Mouse (Mus musculus): Measurements from ENCODE around the gene Vstm5.
"Not testable (repeated sequence)": the region's sequence is repeated elsewhere in the genome, so short reads cannot be mapped to it uniquely, and the experiment has no call there.

Vstm5 gene

GRCm38 (mm10) chr9:15239042-15239925 lies at the start of gene Vstm5:
Gene Vstm5 (plus strand): TSS chr9:15239045.
- DNase-seq (ENCODE audit: low spot score in 2 of 2) = no peak

DNA sequence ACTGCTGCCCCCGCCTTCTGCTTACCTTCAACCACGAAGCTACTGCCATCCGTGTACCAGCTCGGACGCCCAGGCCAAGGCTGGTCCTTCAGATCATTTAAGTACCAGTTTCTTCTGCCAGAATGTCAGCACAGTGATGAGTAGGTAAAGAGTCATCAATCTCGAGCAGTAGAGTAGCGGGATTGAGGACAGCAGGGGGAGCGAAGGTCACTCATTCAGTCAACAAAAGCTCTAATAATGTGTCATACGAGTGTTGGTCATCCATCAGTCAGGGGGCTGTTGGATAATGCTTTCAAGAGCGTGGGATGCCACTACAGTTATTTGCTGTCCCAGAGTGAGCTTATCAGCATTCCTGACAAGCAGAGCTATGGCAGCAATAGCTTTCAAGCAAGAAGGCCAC lies 44.0 kb upstream of the Vstm5 start:
- not testable (repeated sequence) for DNase-seq (ENCODE audit: low spot score in 2 of 2)

- no peak for DNase-seq (ENCODE audit: low spot score in 2 of 2)
These were observed 32.2 kb upstream of the Vstm5 start for GRCm38 (mm10) chr9:15206631-15207030.

- no peak for DNase-seq (ENCODE audit: low spot score in 2 of 2)
These were observed 29.5 kb upstream of the Vstm5 start for GRCm38 (mm10) chr9:15209320-15209719.

GRCm38 (mm10) chr9:15211876-15212275 lies 27.0 kb upstream of the Vstm5 start:
- DNase-seq (ENCODE audit: low spot score in 2 of 2) = peak in 1 of 2 experiments; percentile 6

DNA sequence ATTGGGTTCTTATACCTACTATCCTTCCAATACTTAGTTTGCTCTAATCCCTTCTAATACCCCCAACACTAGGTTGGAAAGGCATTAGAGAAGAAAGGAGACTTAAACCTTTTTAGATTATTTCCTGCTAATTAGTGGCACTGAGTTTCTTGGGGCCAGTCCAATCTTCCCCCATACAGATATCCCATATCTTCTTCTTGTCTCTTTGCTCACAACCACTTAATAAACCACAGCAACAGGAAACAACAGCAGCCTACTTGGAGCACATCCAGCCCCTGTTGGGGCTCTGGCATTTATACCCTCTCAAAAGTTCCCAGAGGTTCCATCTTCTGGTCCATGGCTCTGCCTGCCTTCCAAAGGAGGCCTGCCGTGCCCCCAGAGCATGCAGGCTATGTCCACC lies 25.1 kb upstream of the Vstm5 start:
- no peak for DNase-seq (ENCODE audit: low spot score in 2 of 2)

GRCm38 (mm10) chr9:15224912-15225311 lies 13.9 kb upstream of the Vstm5 start:
- DNase-seq (ENCODE audit: low spot score in 2 of 2) = no peak

- no peak for DNase-seq (ENCODE audit: low spot score in 2 of 2)
These were observed 6.4 kb upstream of the Vstm5 start for GRCm38 (mm10) chr9:15232445-15232844.

GRCm38 (mm10) chr9:15233604-15234003 lies 5.2 kb upstream of the Vstm5 start:
- no peak for DNase-seq (ENCODE audit: low spot score in 2 of 2)

DNA sequence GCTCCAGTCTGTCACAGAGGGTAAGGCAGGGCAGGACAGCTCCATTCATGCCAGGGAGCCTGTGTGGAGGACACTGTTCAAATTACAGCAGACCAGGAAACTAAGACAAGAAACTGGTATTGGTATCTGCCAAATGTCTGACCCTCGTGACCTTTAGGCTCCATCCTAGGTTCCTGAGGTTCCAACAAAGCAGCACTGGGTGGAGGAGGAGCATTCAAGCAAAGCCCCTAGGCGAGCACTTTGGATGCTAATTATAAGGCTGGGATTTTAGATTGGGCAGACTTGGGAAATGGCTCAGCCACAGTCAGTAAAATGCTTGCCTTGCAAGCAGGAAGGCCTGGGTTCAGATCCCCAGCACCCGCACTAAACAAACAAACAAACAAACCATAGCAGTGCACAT lies 2.9 kb upstream of the Vstm5 start:
- DNase-seq (ENCODE audit: low spot score in 2 of 2) = no peak

- DNase-seq (ENCODE audit: low spot score in 2 of 2) = no peak
These were observed 1.1 kb upstream of the Vstm5 start for GRCm38 (mm10) chr9:15237516-15238296.

- DNase-seq (ENCODE audit: low spot score in 2 of 2) = no peak
These were observed 401 bp upstream of the Vstm5 start for GRCm38 (mm10) chr9:15238297-15238990.

- DNase-seq (ENCODE audit: low spot score in 2 of 2) = no peak
These were observed 1.2 kb downstream of the Vstm5 start for GRCm38 (mm10) chr9:15240006-15240405.

DNA sequence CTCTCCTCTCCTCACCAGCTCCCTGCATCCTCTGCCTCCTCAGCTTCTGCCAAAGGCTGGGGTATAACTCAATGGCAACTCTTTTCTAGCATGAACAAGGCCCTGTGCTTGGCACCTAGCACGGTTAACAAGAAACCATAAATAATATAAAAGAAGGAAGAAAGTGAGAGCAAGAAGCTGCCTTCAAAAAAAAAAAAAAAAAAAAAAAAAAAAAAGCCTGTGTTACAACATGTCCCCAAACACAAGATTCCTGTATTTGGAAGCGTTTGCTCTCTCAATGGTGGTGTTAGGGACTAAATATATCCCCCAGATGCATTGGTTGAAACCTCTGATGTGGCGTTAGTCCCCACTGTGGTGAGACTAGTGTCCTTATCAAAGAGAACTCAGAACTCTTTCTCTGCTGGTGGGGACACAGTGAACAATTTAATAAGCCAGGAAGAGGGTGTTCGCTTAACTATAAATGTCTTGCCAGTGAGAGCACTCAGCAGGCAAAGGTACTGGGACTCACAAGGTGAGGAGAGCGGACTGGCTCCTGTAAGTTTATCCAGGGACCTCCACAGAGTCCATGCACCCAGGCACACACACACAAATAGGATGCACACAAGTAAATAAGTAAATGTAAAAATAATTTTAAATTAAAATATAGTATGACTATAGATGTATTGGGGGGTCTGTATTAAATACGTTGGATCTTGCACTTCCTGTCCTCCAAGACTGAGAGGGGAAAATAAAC lies 2.2 kb downstream of the Vstm5 start:
- no peak for DNase-seq (ENCODE audit: low spot score in 2 of 2)

- DNase-seq (ENCODE audit: low spot score in 2 of 2) = peak; percentile 6 to 7
These were observed 2.7 kb downstream of the Vstm5 start for GRCm38 (mm10) chr9:15241596-15241939.

DNA sequence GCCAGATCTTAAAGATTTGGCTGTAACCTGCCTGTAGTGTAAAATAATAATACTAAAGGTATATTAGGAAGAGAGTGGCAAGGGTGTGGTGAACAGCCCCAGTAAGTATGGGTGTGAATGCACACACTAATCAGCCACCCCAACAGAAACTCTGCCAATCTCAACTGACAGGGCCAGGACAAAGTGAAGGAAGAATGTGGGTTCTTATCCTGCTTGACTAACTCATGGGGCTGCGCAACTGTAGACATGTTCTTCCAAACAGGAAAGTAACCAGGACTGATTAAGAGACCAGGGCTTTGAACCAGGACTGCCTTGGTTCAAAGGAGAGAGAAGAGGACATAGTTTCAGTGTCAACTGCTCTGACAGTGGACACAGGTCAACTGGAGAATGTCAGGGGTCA lies 3.3 kb downstream of the Vstm5 start:
- no peak for DNase-seq (ENCODE audit: low spot score in 2 of 2)

DNA sequence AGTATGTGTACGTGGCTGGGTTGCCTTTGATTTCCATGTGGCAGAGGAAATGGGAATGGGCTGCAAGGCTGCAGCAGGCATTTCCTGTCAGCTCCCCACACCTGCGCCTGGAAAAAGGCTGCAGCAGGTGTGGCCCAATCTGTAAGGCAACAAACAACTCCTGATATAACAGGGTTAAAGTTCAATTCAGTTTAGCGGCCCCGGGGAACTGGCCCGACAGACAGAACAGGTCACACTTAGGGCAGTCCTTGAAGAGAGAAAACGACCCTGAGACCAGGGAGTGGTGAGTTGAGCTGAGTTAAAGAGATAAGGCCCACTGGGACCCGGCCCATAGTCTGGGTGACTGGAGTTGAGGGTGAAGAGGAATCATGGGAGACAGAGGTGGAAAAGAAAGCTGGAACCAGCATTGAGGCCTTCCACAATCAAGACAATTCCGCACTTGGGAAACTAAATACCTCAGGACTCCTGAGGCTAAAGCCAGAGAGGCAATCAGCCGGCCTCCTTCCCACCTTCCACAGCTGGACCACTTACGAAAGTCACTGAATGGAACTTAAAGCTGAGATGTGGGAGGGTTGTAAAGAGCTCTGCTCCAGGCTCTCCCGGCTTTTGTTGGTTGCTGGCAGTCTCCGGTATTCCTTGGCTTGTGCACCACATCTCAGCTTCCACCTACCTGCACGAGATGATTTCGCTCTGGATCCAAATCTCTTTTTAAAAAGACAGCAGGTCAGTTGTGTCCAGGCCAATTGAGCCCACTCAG lies 6.7 kb downstream of the Vstm5 start:
- DNase-seq (ENCODE audit: low spot score in 2 of 2) = no peak

DNA sequence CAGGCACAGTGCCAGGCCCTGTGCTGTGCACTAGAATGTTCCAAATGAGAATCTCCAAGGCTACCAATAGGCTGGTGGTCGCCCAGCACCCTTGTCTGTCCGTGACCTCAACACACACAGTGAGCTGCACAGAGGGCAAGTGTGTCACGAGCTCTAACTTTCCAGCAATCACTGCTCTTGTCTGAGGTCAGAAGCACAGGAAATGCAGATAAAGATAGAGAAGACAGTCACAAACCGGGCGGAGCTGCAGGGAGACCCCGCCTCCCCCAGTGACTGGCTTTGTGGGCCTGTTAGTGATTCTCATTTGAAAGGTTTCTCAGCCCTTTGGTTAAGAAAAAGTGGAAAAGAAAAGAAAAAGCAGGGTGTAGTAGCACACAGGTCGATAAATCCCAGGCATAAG lies 11.5 kb downstream of the Vstm5 start:
- DNase-seq (ENCODE audit: low spot score in 2 of 2) = no peak

GRCm38 (mm10) chr9:15252196-15252595 lies 13.4 kb downstream of the Vstm5 start:
- no peak for DNase-seq (ENCODE audit: low spot score in 2 of 2)

DNA sequence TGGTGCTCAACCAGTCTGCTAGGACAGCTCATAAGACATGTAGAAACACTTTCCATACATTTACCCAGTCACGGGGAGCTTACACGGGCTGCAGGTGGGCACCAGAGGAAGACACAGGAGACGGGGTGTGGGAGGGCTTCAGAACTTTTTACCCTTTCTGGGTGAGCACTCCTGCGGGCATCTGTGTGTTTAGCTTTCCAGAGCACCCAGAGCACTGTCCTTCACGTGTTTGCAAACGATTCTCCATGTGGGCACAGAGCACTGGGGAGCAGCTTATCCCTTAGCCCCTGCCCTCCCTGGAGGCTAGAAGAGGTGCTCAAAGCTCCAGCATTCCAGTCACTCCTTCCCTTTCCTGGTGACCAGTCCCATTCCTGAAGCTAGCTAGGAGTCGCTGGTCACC lies 15.7 kb downstream of the Vstm5 start:
- DNase-seq (ENCODE audit: low spot score in 2 of 2) = no peak

DNA sequence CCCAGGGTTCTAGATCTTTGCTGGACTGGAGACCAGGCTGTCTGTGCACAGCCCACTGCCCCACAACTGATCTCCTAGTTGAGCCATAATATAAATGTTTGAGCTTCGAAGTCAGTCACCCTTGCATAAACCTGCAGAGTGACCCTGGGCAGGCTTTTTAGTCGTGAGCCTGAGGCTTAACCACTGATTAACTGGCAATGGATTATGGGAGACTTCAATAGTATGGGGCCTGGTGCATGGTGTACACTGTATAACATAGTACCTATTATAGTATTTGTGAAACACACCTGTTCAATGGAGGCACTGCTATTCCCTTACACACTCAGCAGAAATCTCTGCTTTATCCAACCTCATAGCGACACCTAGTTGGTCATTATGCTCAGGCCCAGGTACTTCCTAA lies 17.4 kb downstream of the Vstm5 start:
- no peak for DNase-seq (ENCODE audit: low spot score in 2 of 2)

Data from spleen, postnatal 36 days (tissue).